8 mouse cellular contexts compared by ENCODE assay signal in genomic region chr4:155066834-155067522, GRCm38 (mm10). TPM values are rescaled to one million over a fixed set of nuclear protein-coding genes. Genes with fewer than 3 reads are reported as not detected.
DNase-seq lines count a peak whose midpoint lies in the region; ATAC-seq and TF ChIP-seq lines count a peak whose summit lies in the region.

Gene Pex10, plus strand, starts transcription at chr4:155067016.

- H3ac ChIP-seq in C2C12 (ENCODE audit: control insufficient read depth, insufficient read length, low read depth) (peak within 1 kb of the TSS; percentile 96), myocyte (ENCODE audit: control insufficient read depth, insufficient read length) (peak within 1 kb of the TSS; percentile 32)

- peak; percentile 98 for DNase-seq in brain, embryonic 14.5 days (ENCODE audit: low read depth)
- peak; percentile 89 for DNase-seq in liver, adult 2 months (ENCODE audit: extremely low read depth, low read depth, low spot score)
- DNase-seq in splenic B cell, adult 2 months (ENCODE audit: low read depth, low spot score): peak; percentile 99

- H3K4me1 ChIP-seq in erythroblast, embryonic 14.5 days (ENCODE audit: control insufficient read depth): peaks cover 46% of the 10 kb centered on the region
- peaks cover 16% of the 10 kb centered on the region for H3K4me1 ChIP-seq in heart, embryonic 11.5 days (ENCODE audit: control insufficient read depth, insufficient read depth, low read length)
- H3K4me1 ChIP-seq in kidney, embryonic 16.5 days (ENCODE audit: insufficient read depth, low read length): peaks cover 15% of the 10 kb centered on the region
- peaks cover 11% of the 10 kb centered on the region for H3K4me1 ChIP-seq in liver, adult 2 months (ENCODE audit: control insufficient read depth, insufficient read depth, low read length)

- ATAC-seq in heart, embryonic 11.5 days (replicated peaks; ENCODE audit: insufficient number of reproducible peaks, low FRiP score, low TSS enrichment): peak; percentile 91
- ATAC-seq in kidney, embryonic 16.5 days (ENCODE audit: low FRiP score, low TSS enrichment): peak; percentile 92

- H3K36me3 ChIP-seq in C2C12 (ENCODE audit: control insufficient read depth, insufficient read depth) (peaks cover 35% of the 10 kb centered on the region), myocyte (ENCODE audit: control insufficient read depth, insufficient read depth) (peaks cover 6% of the 10 kb centered on the region)
- peaks cover 42% of the 10 kb centered on the region for H3K36me3 ChIP-seq in erythroblast, embryonic 14.5 days (ENCODE audit: control insufficient read depth)
- peaks cover 28% of the 10 kb centered on the region for H3K36me3 ChIP-seq in heart, embryonic 11.5 days (ENCODE audit: control insufficient read depth, insufficient read depth, low read length)
- peaks cover 34% of the 10 kb centered on the region for H3K36me3 ChIP-seq in kidney, embryonic 16.5 days (ENCODE audit: insufficient read depth, low read length)
- peaks cover 8% of the 10 kb centered on the region; the same call in 1 of the 2 replicates for H3K36me3 ChIP-seq in liver, adult 2 months (ENCODE audit: control insufficient read depth, insufficient read depth, low read length)
- H3K36me3 ChIP-seq in splenic B cell, adult 2 months (ENCODE audit: control insufficient read depth, insufficient read depth, low read length, poor library complexity, severe bottlenecking): peaks cover 11% of the 10 kb centered on the region

- H3K27ac ChIP-seq in heart, embryonic 11.5 days (ENCODE audit: low read depth, low read length): peak within 1 kb of the TSS; percentile 35
- H3K27ac ChIP-seq in kidney, embryonic 16.5 days (ENCODE audit: low read length): peak within 1 kb of the TSS; percentile 81
- peak within 1 kb of the TSS; percentile 92 for H3K27ac ChIP-seq in liver, adult 2 months (replicated peaks; ENCODE audit: insufficient read depth, low read depth, low read length)

- H3K79me2 ChIP-seq in C2C12 (ENCODE audit: control insufficient read depth, insufficient read depth) (peaks cover 13% of the 10 kb centered on the region), myocyte (ENCODE audit: control insufficient read depth, insufficient read depth) (peaks cover 5% of the 10 kb centered on the region)
- 0 out of 2 replicates have a peak, but pooled peaks cover 4% of the 10 kb centered on the region for H3K79me2 ChIP-seq in liver, adult 2 months (ENCODE audit: control insufficient read depth, insufficient read depth, low read length)

- no peaks in the 10 kb centered on the region for H3K9me3 ChIP-seq in erythroblast, embryonic 14.5 days (ENCODE audit: control insufficient read depth, low read length)
- H3K9me3 ChIP-seq in heart, embryonic 11.5 days (replicated peaks; ENCODE audit: control insufficient read depth, low read length): no peaks in the 10 kb centered on the region
- H3K9me3 ChIP-seq in kidney, embryonic 16.5 days (ENCODE audit: low read length): no peaks in the 10 kb centered on the region

- peak within 1 kb of the TSS; percentile 81 for H3K9ac ChIP-seq in heart, embryonic 11.5 days (ENCODE audit: low read depth, low read length)
- peak within 1 kb of the TSS; percentile 86 for H3K9ac ChIP-seq in kidney, embryonic 16.5 days (replicated peaks; ENCODE audit: low read length)
- H3K9ac ChIP-seq in liver, adult 2 months (ENCODE audit: low read depth, low read length): peak within 1 kb of the TSS; percentile 89

- H3K4me2 ChIP-seq in heart, embryonic 11.5 days: peak within 1 kb of the TSS; percentile 89
- peak within 1 kb of the TSS; percentile 86 for H3K4me2 ChIP-seq in kidney, embryonic 16.5 days (replicated peaks; ENCODE audit: low read depth, low read length)
- peak within 1 kb of the TSS; percentile 99 for H3K4me2 ChIP-seq in myocyte (ENCODE audit: low read depth)

- peaks cover 11% of the 10 kb centered on the region for H3K27me3 ChIP-seq in C2C12 (ENCODE audit: control insufficient read depth, insufficient read depth, insufficient read length)
- peaks cover under 1% of the 10 kb centered on the region; the same call in 1 of the 2 replicates for H3K27me3 ChIP-seq in erythroblast, embryonic 14.5 days (ENCODE audit: control insufficient read depth)
- H3K27me3 ChIP-seq in heart, embryonic 11.5 days (ENCODE audit: control insufficient read depth, insufficient read depth, low read length): no peaks in the 10 kb centered on the region
- no peaks in the 10 kb centered on the region for H3K27me3 ChIP-seq in kidney, embryonic 16.5 days (ENCODE audit: insufficient read depth, low read length)
- H3K27me3 ChIP-seq in liver, adult 2 months (ENCODE audit: control insufficient read depth, insufficient read depth, low read length): no peaks in the 10 kb centered on the region
- peaks cover 25% of the 10 kb centered on the region for H3K27me3 ChIP-seq in myocyte (ENCODE audit: control insufficient read depth, insufficient read depth, insufficient read length)
- H3K27me3 ChIP-seq in splenic B cell, adult 2 months (ENCODE audit: control insufficient read depth, insufficient read depth, low read length, poor library complexity, severe bottlenecking): no peaks in the 10 kb centered on the region

- TF ChIP-seq POLR2A in brain, embryonic 14.5 days (IDR thresholded peaks at IDR 0.05; ENCODE audit: borderline replicate concordance, extremely low read depth, insufficient read depth, insufficient read length, poor library complexity, severe bottlenecking): peak; percentile 91
- peak; percentile 87 for TF ChIP-seq POLR2A in liver, adult 2 months (IDR thresholded peaks at IDR 0.05; ENCODE audit: extremely low read depth, insufficient read depth, low read length)
- peak; percentile 96 for TF ChIP-seq POLR2A in myocyte (IDR thresholded peaks at IDR 0.05; ENCODE audit: insufficient read length, low read depth)

- H3K4me3 ChIP-seq in C2C12 (ENCODE audit: insufficient read depth, poor library complexity, severe bottlenecking) (peak within 1 kb of the TSS; percentile 55), myocyte (peak within 1 kb of the TSS; percentile 59)
- H3K4me3 ChIP-seq in erythroblast, embryonic 14.5 days (replicated peaks): peak within 1 kb of the TSS; percentile 69
- peak within 1 kb of the TSS; percentile 55 for H3K4me3 ChIP-seq in heart, embryonic 11.5 days (ENCODE audit: low read depth, low read length)
- peak within 1 kb of the TSS; percentile 78 for H3K4me3 ChIP-seq in kidney, embryonic 16.5 days (ENCODE audit: low read length)
- peak within 1 kb of the TSS; percentile 78 for H3K4me3 ChIP-seq in liver, adult 2 months (ENCODE audit: insufficient read depth, low read depth, low read length)

- no peak for TF ChIP-seq CTCF in C2C12 (IDR thresholded peaks at IDR 0.05; ENCODE audit: control insufficient read depth, insufficient read depth, insufficient read length)
- TF ChIP-seq CTCF in brain, embryonic 14.5 days (IDR thresholded peaks at IDR 0.05; ENCODE audit: borderline replicate concordance, extremely low read depth, insufficient read depth, insufficient read length): no peak
- TF ChIP-seq CTCF in liver, adult 2 months (IDR thresholded peaks at IDR 0.05; ENCODE audit: low read depth, low read length): no peak

- no peaks in the 10 kb centered on the region for H3K79me3 ChIP-seq in C2C12 (ENCODE audit: low read depth)

- under 1% methylated on average over 48 of the region's 48 CpGs for WGBS in heart, embryonic 11.5 days (ENCODE audit: insufficient replicate concordance)
- under 1% methylated on average over 48 of the region's 48 CpGs for WGBS in kidney, embryonic 16.5 days
- WGBS in liver, adult 2 months: under 1% methylated on average over 48 of the region's 48 CpGs

TF ChIP-seq in C2C12, 6 proteins besides CTCF, POLR2A, EP300 and RAD21:
- TF ChIP-seq CEBPB (IDR thresholded peaks at IDR 0.05; ENCODE audit: low read depth) (no peak), MAX (IDR thresholded peaks at IDR 0.05) (no peak), FOSL1 (IDR thresholded peaks at IDR 0.05; ENCODE audit: insufficient read depth, low read length, poor library complexity, severe bottlenecking) (no peak), MYOD1 (IDR thresholded peaks at IDR 0.05; ENCODE audit: control insufficient read depth, insufficient read length, low read depth) (no peak), USF1 (IDR thresholded peaks at IDR 0.05; ENCODE audit: low read depth) (no peak), MYOG (IDR thresholded peaks at IDR 0.05; ENCODE audit: control insufficient read depth, extremely low read depth, insufficient read length) (no peak)

TF ChIP-seq in myocyte, 11 proteins besides CTCF, POLR2A, EP300 and RAD21:
- TF ChIP-seq POLR2AphosphoS2 (IDR thresholded peaks at IDR 0.05; ENCODE audit: insufficient read length, low read depth) (peak; percentile 97), MYOG (IDR thresholded peaks at IDR 0.05; ENCODE audit: control insufficient read depth in 1 of 3, insufficient read depth in 1 of 3, insufficient read length in 2 of 3, low read depth in 2 of 3) (peak in 2 of 3 experiments; percentile 45 to 70), E2F4 (IDR thresholded peaks at IDR 0.05; ENCODE audit: insufficient read depth) (no peak), SRF (IDR thresholded peaks at IDR 0.05; ENCODE audit: control insufficient read depth, insufficient read length, low read depth) (no peak), MYOD1 (IDR thresholded peaks at IDR 0.05; ENCODE audit: control insufficient read depth in 1 of 3, insufficient read length in 2 of 3, low read depth in 2 of 3) (peak in 2 of 3 experiments; percentile 14 to 42)

RNA-seq across cellular contexts. Expression of gene Pex10, which starts in this region (rescaled TPM):
- polyA plus RNA-seq in C2C12 (2012; fragmentation: generic; extraction: Trizol) (11.2 TPM), myocyte (2012; fragmentation: generic; extraction: Trizol) (12.4 TPM)
- polyA plus RNA-seq in brain, embryonic 14.5 days (2012; rRNA removed): 19.2 and 27.0 TPM in 2 replicates
- polyA plus RNA-seq in erythroblast, embryonic 14.5 days (2012): 0.84 and 0.97 TPM in 2 replicates
- 4.1 and 9.9 TPM in 2 replicates for polyA plus RNA-seq in heart, embryonic 11.5 days (2014; fragmentation: Nextera tagmentation; extraction: Ambion mirVana)
- polyA plus RNA-seq in kidney, embryonic 16.5 days (2015; fragmentation: Nextera tagmentation; extraction: Ambion mirVana): 26.3 and 27.3 TPM in 2 replicates
- 3.7 and 4.5 TPM in 2 replicates for total RNA-seq in liver, adult 2 months (2014; rRNA removed)
- 11.2 and 13.0 TPM in 2 replicates for polyA plus RNA-seq in liver, adult 2 months (2012; rRNA removed)

Comparison
In these comparisons a context has a peak if more than half of its experiments do, and no peak if none do; other contexts are left out.
1. Peak in every context shown above with its lines: DNase-seq, ATAC-seq, H3K4me3 ChIP-seq and H3K27ac ChIP-seq.
2. H3K27ac ChIP-seq: peak in every context shown above with its lines; median percentile 92 in liver, adult 2 months; 81 in kidney, embryonic 16.5 days; 35 in heart, embryonic 11.5 days.